Mouse (Mus musculus) heart, postnatal 0 days (tissue): ENCODE measurements at regions not wholly inside any gene's neighbourhood (a gene's known extent, or its start where the extent isn't known, plus 50 kb on each side); places are given as distances from the start of the nearest gene placed in this dataset.

Source experiments
- CTCF ChIP-seq: IDR thresholded peaks from 2 replicates; pipeline ENCODE4 v1.5.1; 2016; ENCODE audit warnings: antibody characterized with exemption, control low read depth, low read depth
- EP300 ChIP-seq: IDR thresholded peaks from 2 replicates; pipeline ENCODE4 v1.6.1; 2016; ENCODE audit warnings: antibody characterized with exemption, low read depth

DNA sequence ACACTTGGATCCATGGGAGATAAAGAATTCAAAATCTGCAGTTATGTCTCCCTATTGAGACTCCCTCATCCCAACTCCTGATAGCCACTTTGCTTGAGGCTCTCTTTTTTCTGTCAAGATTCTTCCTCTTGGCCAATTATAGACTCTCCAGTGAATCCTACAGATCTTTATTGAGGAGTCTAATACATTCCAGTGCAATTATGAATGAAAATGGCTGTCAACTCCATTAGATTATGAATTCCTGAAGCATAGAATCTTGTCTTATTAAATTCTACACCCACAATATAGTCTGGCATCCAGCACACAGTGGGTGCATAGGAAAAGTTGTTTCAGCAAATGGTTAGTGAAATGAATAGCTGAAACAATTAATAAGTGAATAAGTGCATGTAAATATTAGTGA, 311.0 kb upstream of the Eif4g2 start:
- TF ChIP-seq CTCF: no peak
- no peak for TF ChIP-seq EP300
